Mouse (Mus musculus): ENCODE data around the gene Cckbr.

Cckbr gene

DNA sequence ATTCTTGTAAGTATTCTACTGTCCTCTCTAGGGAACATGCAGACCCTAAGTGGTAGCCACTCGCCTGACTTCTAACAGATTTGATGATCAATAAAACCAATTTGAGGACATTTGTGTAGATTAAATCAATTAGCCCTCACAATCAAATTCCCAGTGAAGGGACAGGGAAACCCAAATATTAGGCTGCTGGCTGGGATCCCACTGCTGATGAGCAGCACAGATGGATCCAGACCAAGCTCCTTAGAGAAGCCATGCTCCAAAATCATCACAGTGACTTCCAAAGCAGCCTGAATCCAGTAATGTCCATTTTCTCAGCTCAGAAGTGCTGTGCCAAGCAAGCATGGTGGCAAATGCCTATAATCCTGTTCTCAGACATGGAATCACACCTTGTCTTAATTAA is 74.1 kb downstream of the Cckbr start:
- DNase-seq: no peak

DNA sequence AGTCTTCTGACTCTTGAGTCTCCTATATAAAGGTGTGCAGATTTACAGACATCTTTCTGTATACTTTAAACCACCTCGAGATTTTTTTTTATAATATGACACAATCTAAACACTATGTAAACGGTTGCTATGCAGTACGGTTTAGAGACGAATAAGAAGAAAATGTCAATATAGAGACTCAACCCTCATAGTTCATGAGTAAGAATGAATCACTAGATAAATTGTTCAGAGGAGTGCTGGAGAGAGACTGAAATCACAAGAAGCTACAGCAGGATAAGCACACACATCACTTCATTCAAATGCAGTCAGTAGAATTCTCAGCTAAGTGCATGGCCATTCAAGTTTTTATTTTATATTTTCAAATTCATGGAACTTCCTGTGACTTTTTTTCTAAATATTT is 76.5 kb downstream of the Cckbr start:
- DNase-seq: no peak

DNA sequence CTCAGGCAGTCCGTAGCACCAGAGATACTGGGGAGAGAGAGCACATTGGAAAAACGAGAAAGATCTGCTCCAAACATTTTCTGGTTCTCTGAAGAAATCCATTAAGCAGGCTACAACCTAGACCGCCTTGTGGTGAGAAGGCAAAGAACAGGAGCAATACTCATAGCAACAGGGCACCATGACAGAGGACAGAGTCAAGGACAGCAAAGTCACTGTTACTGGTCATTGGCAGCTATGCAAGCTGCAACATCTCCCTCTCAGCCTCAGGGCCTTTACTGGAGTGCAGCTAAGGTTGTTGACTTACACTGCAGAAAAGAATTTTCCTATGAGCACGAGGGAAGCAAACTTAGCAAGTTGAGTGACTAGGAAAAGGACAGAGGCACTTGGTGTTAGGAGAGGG is 81.7 kb downstream of the Cckbr start:
- DNase-seq: no peak

DNA sequence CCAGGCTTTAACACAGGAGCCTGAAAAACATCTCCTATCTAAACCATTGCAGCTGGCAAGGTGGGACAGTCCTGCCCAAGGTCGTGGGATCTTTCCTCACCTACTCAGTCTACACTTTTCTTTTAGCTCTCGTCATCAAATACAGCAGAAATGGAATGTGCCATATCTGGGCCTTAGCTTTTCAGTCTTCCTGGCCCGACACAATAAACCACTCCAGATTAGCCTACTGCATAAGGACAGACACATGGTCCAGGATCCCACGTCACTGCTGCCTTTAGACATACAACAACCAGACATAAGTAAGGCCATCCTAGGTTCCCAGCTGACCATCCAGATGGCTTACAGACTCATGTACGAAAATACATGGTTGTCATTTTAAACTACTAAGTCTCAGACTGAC is 84.6 kb downstream of the Cckbr start:
- no peak for DNase-seq

DNA sequence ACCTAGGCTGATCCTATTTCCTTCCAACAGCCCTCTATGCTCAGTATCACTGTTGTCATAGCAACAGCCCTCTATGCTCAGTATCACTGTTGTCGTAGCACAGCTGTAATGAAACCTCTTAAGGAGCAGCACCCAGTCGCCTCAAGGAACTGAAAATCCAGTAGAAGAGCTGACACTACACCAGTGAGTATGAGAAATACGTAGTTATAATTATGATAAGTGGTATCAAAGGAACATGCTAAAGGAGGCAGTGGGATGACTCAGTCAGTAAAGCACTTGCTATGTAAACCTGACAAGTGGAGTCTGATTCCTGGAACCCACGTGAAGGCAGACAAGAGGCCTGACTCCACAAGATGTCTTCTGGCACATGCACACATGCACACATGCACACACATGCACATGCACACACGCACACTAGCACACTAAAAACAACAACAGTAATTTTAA is 88.3 kb downstream of the Cckbr start:
- DNase-seq: no peak

DNA sequence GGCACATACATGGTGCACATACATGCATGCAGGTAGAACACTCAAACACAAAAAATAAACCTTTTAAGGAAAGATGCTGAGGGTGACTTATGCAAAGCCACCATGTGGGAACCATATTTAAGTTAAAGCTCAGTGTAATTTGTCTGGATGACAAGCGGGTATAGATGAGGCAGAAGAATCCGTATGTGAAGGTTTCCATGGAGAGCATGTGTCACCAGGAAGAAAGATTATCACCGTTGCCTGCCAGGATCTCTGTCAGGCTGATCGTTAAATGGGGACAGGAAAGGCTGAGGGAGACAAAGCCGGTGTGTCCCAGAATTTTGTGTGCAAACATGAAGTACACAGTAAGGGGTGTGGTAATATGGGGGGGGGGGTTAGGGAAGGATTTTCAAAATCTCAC is 89.0 kb downstream of the Cckbr start:
- DNase-seq: no peak

DNA sequence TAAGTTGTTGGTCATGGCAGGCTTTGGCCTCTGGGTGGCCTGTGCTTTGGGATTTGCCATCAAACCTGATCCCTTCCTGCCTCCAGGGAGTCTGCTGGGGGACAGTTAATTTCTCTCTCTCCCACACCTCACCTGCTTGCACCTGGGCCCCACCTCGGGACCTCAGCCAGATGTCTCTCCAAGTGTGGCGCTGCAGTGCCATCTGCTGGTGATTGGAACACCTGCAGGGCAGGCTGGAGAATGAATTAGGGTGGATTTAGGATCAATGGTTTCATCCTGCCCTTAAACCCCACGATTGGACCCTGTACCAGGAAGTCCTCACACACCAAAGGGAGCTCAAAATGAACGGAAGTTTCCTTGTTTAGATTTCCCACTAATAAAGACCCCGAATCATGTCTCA is 89.6 kb downstream of the Cckbr start:
- DNase-seq: peak; percentile 45 to 68

DNA sequence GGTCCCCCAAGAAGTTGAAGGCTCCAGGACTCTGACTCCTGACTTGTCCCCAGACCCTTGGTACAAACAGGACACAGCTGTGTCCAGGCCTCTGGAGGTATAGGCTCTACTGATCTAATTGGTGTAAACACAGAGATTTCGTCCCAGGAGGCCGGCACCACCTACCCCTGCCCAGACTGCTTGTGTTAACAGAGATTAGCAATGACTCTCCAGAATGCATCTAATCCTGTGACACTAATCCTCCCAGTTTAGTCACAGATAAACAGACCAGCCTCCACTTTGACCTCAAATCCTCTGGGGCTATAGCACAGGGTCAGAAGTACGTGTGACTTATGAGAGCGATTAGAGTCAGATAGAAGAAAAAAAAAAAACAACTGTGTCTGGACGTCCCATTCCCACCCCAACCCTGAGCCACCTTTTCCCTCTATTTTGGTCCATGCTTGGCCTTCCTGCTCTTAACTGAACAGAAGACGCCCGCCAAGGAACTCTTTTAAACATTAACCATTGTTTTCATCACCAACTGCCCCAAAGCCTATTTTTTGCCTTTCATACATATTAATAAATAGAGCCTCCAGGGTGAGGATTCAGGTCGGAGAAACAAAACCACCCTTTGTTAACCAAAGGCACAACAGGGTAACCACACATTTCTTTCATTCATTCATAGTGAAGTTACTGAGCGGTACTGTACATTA is 91.3 kb downstream of the Cckbr start:
- DNase-seq: peak in 1 of 2 experiments; percentile 66

DNA sequence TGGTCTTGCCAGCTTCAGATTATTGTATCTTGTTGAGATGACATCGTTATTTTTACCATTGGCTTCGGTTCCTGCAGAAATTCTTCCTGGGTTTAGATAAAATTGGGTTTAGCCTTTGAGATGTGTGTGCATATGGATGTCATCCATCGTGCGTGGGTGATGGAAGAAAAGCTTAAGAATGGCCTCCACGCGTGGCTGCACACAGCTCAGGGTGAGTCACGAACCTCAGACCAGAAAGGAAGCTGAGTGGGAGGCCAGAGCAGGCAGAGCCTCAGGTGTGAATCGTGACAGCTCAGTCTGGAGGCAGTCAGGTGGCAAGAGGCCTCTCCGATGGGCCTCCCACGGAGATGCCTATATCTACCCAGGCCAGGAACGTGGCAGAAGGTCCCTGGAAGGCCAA is 93.8 kb downstream of the Cckbr start:
- DNase-seq: no peak

DNA sequence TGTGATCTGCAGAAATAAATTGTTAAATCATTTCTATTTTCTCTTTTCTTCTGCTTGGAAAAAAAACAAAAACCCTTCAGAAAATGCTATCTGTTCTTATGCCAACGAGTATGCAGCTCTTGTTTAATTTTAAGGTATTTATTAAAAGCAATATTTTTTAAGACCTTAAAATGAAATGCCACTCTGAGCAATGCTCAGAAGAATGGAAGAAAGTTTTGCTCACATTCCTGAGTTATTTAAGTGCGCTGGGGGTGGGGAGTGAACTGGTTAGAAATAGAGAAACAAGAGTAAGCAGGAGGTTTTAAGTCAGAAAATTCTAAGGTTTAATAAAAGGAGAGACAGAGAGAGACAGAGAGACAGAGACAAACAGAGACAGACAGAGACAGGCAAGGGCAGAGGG is 94.2 kb downstream of the Cckbr start:
- DNase-seq: no peak

DNA sequence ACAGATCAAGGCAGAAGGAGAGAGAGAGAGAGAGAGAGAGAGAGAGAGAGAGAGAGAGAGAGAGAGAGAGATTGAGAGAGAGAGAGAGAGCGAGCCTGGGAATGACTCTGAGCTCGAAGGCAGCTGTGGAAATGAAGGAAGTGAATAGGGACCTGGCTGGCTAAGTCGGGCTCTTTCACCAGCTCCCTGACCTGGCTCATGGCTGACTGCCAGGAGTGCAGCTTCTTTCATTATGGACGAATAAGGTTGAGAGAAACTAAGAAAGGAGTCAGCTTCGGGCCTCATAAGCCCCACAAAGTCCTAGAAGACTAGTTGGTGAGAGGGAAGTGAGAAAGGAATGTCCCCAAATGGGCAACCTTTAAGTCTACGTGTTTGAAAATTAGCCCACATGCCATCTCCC is 94.7 kb downstream of the Cckbr start:
- DNase-seq: peak in 1 of 2 experiments; percentile 47
